Mouse (Mus musculus): ENCODE data around the gene Rad50.

Rad50 gene

GRCm38 (mm10) chr11:53633644-53634043 is 73.5 kb downstream of the Rad50 start:
- DNase-seq (ENCODE audit: low read depth): no peak

- DNase-seq (ENCODE audit: low read depth): no peak
These were observed 74.9 kb downstream of the Rad50 start for GRCm38 (mm10) chr11:53632122-53632733.

- peak; percentile 92 for DNase-seq (ENCODE audit: low read depth)
These were observed 79.3 kb downstream of the Rad50 start for GRCm38 (mm10) chr11:53627859-53628258.

GRCm38 (mm10) chr11:53626802-53627373 is 80.2 kb downstream of the Rad50 start:
- DNase-seq (ENCODE audit: low read depth): peak; percentile 44

- DNase-seq (ENCODE audit: low read depth): no peak
These were observed 83.0 kb downstream of the Rad50 start for GRCm38 (mm10) chr11:53624124-53624523.

GRCm38 (mm10) chr11:53623573-53623972 is 83.5 kb downstream of the Rad50 start:
- no peak for DNase-seq (ENCODE audit: low read depth)

GRCm38 (mm10) chr11:53622440-53622806 is 84.7 kb downstream of the Rad50 start:
- no peak for DNase-seq (ENCODE audit: low read depth)

GRCm38 (mm10) chr11:53621582-53622439 is 85.3 kb downstream of the Rad50 start:
- DNase-seq (ENCODE audit: low read depth): no peak

GRCm38 (mm10) chr11:53620094-53620493 is 87.0 kb downstream of the Rad50 start:
- no peak for DNase-seq (ENCODE audit: low read depth)

GRCm38 (mm10) chr11:53619428-53619827 is 87.7 kb downstream of the Rad50 start:
- no peak for DNase-seq (ENCODE audit: low read depth)

GRCm38 (mm10) chr11:53618619-53619198 is 88.4 kb downstream of the Rad50 start, which contains the start of gene Il4:
TSS of gene Il4 (minus strand) at chr11:53618669.
- no peak for DNase-seq (ENCODE audit: low read depth)

- no peak for DNase-seq (ENCODE audit: low read depth)
These were observed 89.5 kb downstream of the Rad50 start for GRCm38 (mm10) chr11:53617562-53618109.

- peak; percentile 49 for DNase-seq (ENCODE audit: low read depth)
These were observed 90.2 kb downstream of the Rad50 start for GRCm38 (mm10) chr11:53616748-53617558.

GRCm38 (mm10) chr11:53615575-53615974 is 91.5 kb downstream of the Rad50 start:
- no peak for DNase-seq (ENCODE audit: low read depth)

- DNase-seq (ENCODE audit: low read depth): no peak
These were observed 91.9 kb downstream of the Rad50 start for GRCm38 (mm10) chr11:53615172-53615571.

GRCm38 (mm10) chr11:53609672-53610071 is 97.4 kb downstream of the Rad50 start:
- DNase-seq (ENCODE audit: low read depth): peak; percentile 63

- no peak for DNase-seq (ENCODE audit: low read depth)
These were observed 97.9 kb downstream of the Rad50 start for GRCm38 (mm10) chr11:53609231-53609630.

GRCm38 (mm10) chr11:53605609-53606008 is 101.5 kb downstream of the Rad50 start:
- DNase-seq (ENCODE audit: low read depth): peak; percentile 61

GRCm38 (mm10) chr11:53604983-53605382 is 102.1 kb downstream of the Rad50 start:
- no peak for DNase-seq (ENCODE audit: low read depth)
